Mouse (Mus musculus) stomach, postnatal 0 days (tissue): ENCODE results near the gene Hmga1. TPM values are rescaled to one million over a fixed set of nuclear protein-coding genes. Genes with fewer than 3 reads are reported as not detected.

Experiments used
- ATAC-seq: fragments of 200-750 bp; cut with Nextera tagmentation; 2 replicates; pipeline ENCODE4 v1.8.0; 2017; ENCODE audit not compliant: low FRiP score, low TSS enrichment
- DNase-seq: peaks from one replicate; pipeline ENCODE4 v3.0.0-alpha.2; 2016; ENCODE audit warnings: low spot score
- H3K27ac ChIP-seq: fragments of 300-500 bp; sonication (generic); replicated peaks from 2 replicates; pipeline ENCODE4 v1.5.1; 2014; ENCODE audit warnings: mild to moderate bottlenecking, control low read depth
- H3K27me3 ChIP-seq: fragments of 300-500 bp; sonication (generic); 2 replicates; pipeline ENCODE4 v1.6.1; 2014; ENCODE audit warnings: low read length; ENCODE audit not compliant: control insufficient read depth, insufficient read depth
- H3K36me3 ChIP-seq: fragments of 300-500 bp; sonication (generic); 2 replicates; pipeline ENCODE4 v1.6.1; 2014; ENCODE audit warnings: low read length, mixed read lengths; ENCODE audit not compliant: control insufficient read depth, insufficient read depth
- H3K4me1 ChIP-seq: fragments of 300-500 bp; sonication (generic); replicated peaks from 2 replicates; pipeline ENCODE4 v1.6.1; 2014; ENCODE audit warnings: antibody characterized with exemption; ENCODE audit not compliant: control insufficient read depth, insufficient read depth
- H3K4me2 ChIP-seq: fragments of 300-500 bp; sonication (generic); replicated peaks from 2 replicates; pipeline ENCODE4 v1.6.1; 2014; ENCODE audit warnings: low read depth, mild to moderate bottlenecking, control low read depth, moderate library complexity
- H3K4me3 ChIP-seq: fragments of 300-500 bp; sonication (generic); 2 replicates; pipeline ENCODE4 v1.5.1; 2014; ENCODE audit warnings: low read depth, low read length, control low read depth
- H3K9ac ChIP-seq: fragments of 300-500 bp; sonication (generic); 2 replicates; pipeline ENCODE4 v1.6.1; 2014; ENCODE audit warnings: mild to moderate bottlenecking, low read length, control low read depth, mixed read lengths
- H3K9me3 ChIP-seq: fragments of 300-500 bp; sonication (generic); 2 replicates; pipeline ENCODE4 v1.6.1; 2016; ENCODE audit warnings: low read length; ENCODE audit not compliant: control insufficient read depth
- CTCF ChIP-seq: IDR thresholded peaks from 2 replicates; pipeline ENCODE4 v1.5.1; 2016; ENCODE audit warnings: antibody characterized with exemption, low read depth, mild to moderate bottlenecking, moderate library complexity
- EP300 ChIP-seq: optimal IDR thresholded peaks from 2 replicates; pipeline ENCODE3; 2016; ENCODE audit warnings: antibody characterized with exemption
- WGBS: fragments of 180-500 bp; shearing (Covaris S2); extraction: QIAGEN DNeasy Blood & Tissue Kit; methylation state at CpG from one replicate; pipeline ENCODE4 v1.1.7; 2014; 5-methylcytosine and 5-hydroxymethylcytosine counted together
- polyA plus RNA-seq: library from polyadenylated mRNA; unstranded; fragments of >200 nt; fragmentation: Nextera tagmentation; extraction: Ambion mirVana; gene quantifications from 2 replicates; pipeline ENCODE4 v1.2.1, GENCODE M21; 2015

Gene Hmga1
- polyA plus RNA-seq, 1 experiment from 2014 or later, result 71.1 TPM

- TF ChIP-seq EP300, result no peak
- TF ChIP-seq CTCF, result no peak
- H3K9ac ChIP-seq, result no peak overlapping the region
- no peaks in the 10 kb centered on the region for H3K4me1 ChIP-seq
- 75% methylated on average over 8 of the region's 8 CpGs for WGBS
- H3K27ac ChIP-seq, result no peak overlapping the region
- H3K36me3 ChIP-seq, result peaks cover 2% of the 10 kb centered on the region; the same call in 1 of the 2 replicates
- no peak overlapping the region for H3K4me3 ChIP-seq
- ATAC-seq, result no peak
- H3K9me3 ChIP-seq, result no peaks in the 10 kb centered on the region
- H3K4me2 ChIP-seq, result no peak overlapping the region
- no peak for DNase-seq
- H3K27me3 ChIP-seq, result no peaks in the 10 kb centered on the region
Measured at GRCm38 (mm10) chr17:27588231-27588630, 31.9 kb downstream of the Hmga1 start.

- H3K27ac ChIP-seq, result no peak overlapping the region
- H3K9ac ChIP-seq, result no peak overlapping the region
- no peaks in the 10 kb centered on the region for H3K9me3 ChIP-seq
- H3K4me2 ChIP-seq, result no peak overlapping the region
- WGBS, result 85% methylated on average over 12 of the region's 12 CpGs
- peaks cover 6% of the 10 kb centered on the region; the same call in 1 of the 2 replicates for H3K36me3 ChIP-seq
- H3K4me3 ChIP-seq, result no peak overlapping the region
- no peak for ATAC-seq
- H3K27me3 ChIP-seq, result no peaks in the 10 kb centered on the region
- TF ChIP-seq CTCF (peak; percentile 54), EP300 (no peak)
- H3K4me1 ChIP-seq, result no peaks in the 10 kb centered on the region
- no peak for DNase-seq
Measured at GRCm38 (mm10) chr17:27591826-27592564, 35.7 kb downstream of the Hmga1 start.

GRCm38 (mm10) chr17:27592565-27592910 is 36.2 kb downstream of the Hmga1 start:
- TF ChIP-seq EP300 (no peak), CTCF (no peak)
- Histone ChIP-seq H3K4me2 (no peak overlapping the region), H3K27ac (no peak overlapping the region), H3K4me3 (no peak overlapping the region), H3K4me1 (no peaks in the 10 kb centered on the region), H3K36me3 (peaks cover 6% of the 10 kb centered on the region; the same call in 1 of the 2 replicates), H3K9me3 (no peaks in the 10 kb centered on the region), H3K27me3 (no peaks in the 10 kb centered on the region), H3K9ac (no peak overlapping the region)
- 99% methylated on average over 7 of the region's 7 CpGs for WGBS
- ATAC-seq (no peak), DNase-seq (no peak)

GRCm38 (mm10) chr17:27595659-27596375 is 39.5 kb downstream of the Hmga1 start:
- Histone ChIP-seq H3K9me3 (no peaks in the 10 kb centered on the region), H3K4me1 (no peaks in the 10 kb centered on the region), H3K36me3 (peaks cover 6% of the 10 kb centered on the region; the same call in 1 of the 2 replicates), H3K27ac (no peak overlapping the region), H3K9ac (no peak overlapping the region), H3K4me2 (no peak overlapping the region), H3K4me3 (no peak overlapping the region), H3K27me3 (no peaks in the 10 kb centered on the region)
- DNase-seq (no peak), ATAC-seq (no peak)
- WGBS, result 81% methylated on average over 15 of the region's 15 CpGs
- no peak for TF ChIP-seq CTCF
- no peak for TF ChIP-seq EP300

GRCm38 (mm10) chr17:27596376-27597190 is 40.3 kb downstream of the Hmga1 start:
- Histone ChIP-seq H3K9ac (no peak overlapping the region), H3K36me3 (peaks cover 6% of the 10 kb centered on the region; the same call in 1 of the 2 replicates), H3K27me3 (no peaks in the 10 kb centered on the region), H3K4me3 (no peak overlapping the region), H3K9me3 (no peaks in the 10 kb centered on the region), H3K4me1 (no peaks in the 10 kb centered on the region), H3K27ac (no peak overlapping the region), H3K4me2 (no peak overlapping the region)
- DNase-seq (no peak), ATAC-seq (no peak)
- 60% methylated on average over 21 of the region's 21 CpGs for WGBS
- TF ChIP-seq CTCF (no peak), EP300 (no peak)
